Mouse (Mus musculus): ENCODE results near the gene Mei1.
A peak's percentile ranks its signal among the peaks of the same experiment; 100 is the strongest.

Gene Mei1

GRCm38 (mm10) chr15:82151176-82151575 is 81.4 kb downstream of the Mei1 start:
- no peak for DNase-seq (ENCODE audit: low spot score)

- no peak for DNase-seq (ENCODE audit: low spot score)
Measured at GRCm38 (mm10) chr15:82152022-82152421, 82.2 kb downstream of the Mei1 start.

- no peak for DNase-seq (ENCODE audit: low spot score)
Measured at GRCm38 (mm10) chr15:82152435-82152834, 82.6 kb downstream of the Mei1 start.

GRCm38 (mm10) chr15:82156298-82156697 is 86.5 kb downstream of the Mei1 start:
- DNase-seq (ENCODE audit: low spot score): no peak

GRCm38 (mm10) chr15:82156902-82157301 is 87.1 kb downstream of the Mei1 start:
- no peak for DNase-seq (ENCODE audit: low spot score)

- DNase-seq (ENCODE audit: low spot score): no peak
Measured at GRCm38 (mm10) chr15:82158243-82159035, 88.6 kb downstream of the Mei1 start.

- DNase-seq (ENCODE audit: low spot score): no peak
Measured at GRCm38 (mm10) chr15:82159471-82159870, 89.7 kb downstream of the Mei1 start.

GRCm38 (mm10) chr15:82160731-82161640 is 91.2 kb downstream of the Mei1 start:
- DNase-seq (ENCODE audit: low spot score): no peak

- no peak for DNase-seq (ENCODE audit: low spot score)
Measured at GRCm38 (mm10) chr15:82161965-82162600, 92.3 kb downstream of the Mei1 start.

GRCm38 (mm10) chr15:82163356-82164060 is 93.7 kb downstream of the Mei1 start:
- DNase-seq (ENCODE audit: low spot score): no peak

- no peak for DNase-seq (ENCODE audit: low spot score)
Measured at GRCm38 (mm10) chr15:82164061-82164399, 94.2 kb downstream of the Mei1 start.

- no peak for DNase-seq (ENCODE audit: low spot score)
Measured at GRCm38 (mm10) chr15:82164496-82164895, 94.7 kb downstream of the Mei1 start.

GRCm38 (mm10) chr15:82165332-82166239 is 95.8 kb downstream of the Mei1 start:
- peak; percentile 73 for DNase-seq (ENCODE audit: low spot score)

GRCm38 (mm10) chr15:82166240-82167100 is 96.7 kb downstream of the Mei1 start:
- DNase-seq (ENCODE audit: low spot score): no peak

- no peak for DNase-seq (ENCODE audit: low spot score)
Measured at GRCm38 (mm10) chr15:82167201-82168168, 97.7 kb downstream of the Mei1 start.

- DNase-seq (ENCODE audit: low spot score): no peak
Measured at GRCm38 (mm10) chr15:82169671-82170070, 99.9 kb downstream of the Mei1 start.

GRCm38 (mm10) chr15:82170437-82171377 is 100.9 kb downstream of the Mei1 start:
- DNase-seq (ENCODE audit: low spot score): no peak

GRCm38 (mm10) chr15:82172648-82173047 is 102.9 kb downstream of the Mei1 start:
- no peak for DNase-seq (ENCODE audit: low spot score)
